Mouse (Mus musculus) liver, embryonic 16.5 days (tissue): Measurements from ENCODE around the gene Clec4a1. TPM values are rescaled to one million over a fixed set of nuclear protein-coding genes. Genes with fewer than 3 reads are reported as not detected.

ENCODE experiments used
- ATAC-seq: fragments of 200-750 bp; cut with Nextera tagmentation; 2 replicates; pipeline ENCODE4 v1.8.0; 2017; ENCODE audit warnings: low read depth, mild to moderate bottlenecking, moderate number of reproducible peaks, moderate library complexity
- H3K27ac ChIP-seq: fragments of 300-500 bp; sonication (generic); 2 replicates; pipeline ENCODE4 v1.5.1; 2014; ENCODE audit warnings: mild to moderate bottlenecking, low read length
- H3K27me3 ChIP-seq: fragments of 300-500 bp; sonication (generic); 2 replicates; pipeline ENCODE4 v1.6.1; 2014; ENCODE audit warnings: low read depth, low read length, mixed read lengths; ENCODE audit not compliant: control insufficient read depth, insufficient read depth
- H3K36me3 ChIP-seq: fragments of 300-500 bp; sonication (generic); 2 replicates; pipeline ENCODE4 v1.6.1; 2014; ENCODE audit warnings: mild to moderate bottlenecking; ENCODE audit not compliant: control insufficient read depth, insufficient read depth
- H3K4me1 ChIP-seq: fragments of 300-500 bp; sonication (generic); 2 replicates; pipeline ENCODE4 v1.6.1; 2014; ENCODE audit warnings: low read depth, low read length, mixed read lengths; ENCODE audit not compliant: control insufficient read depth
- H3K4me2 ChIP-seq: fragments of 300-500 bp; sonication (generic); 2 replicates; pipeline ENCODE4 v1.6.1; 2014; ENCODE audit warnings: low read depth, low read length, mixed read lengths
- H3K4me3 ChIP-seq: fragments of 300-500 bp; sonication (generic); 2 replicates; pipeline ENCODE4 v1.5.1; 2014; ENCODE audit warnings: low read depth, mild to moderate bottlenecking, low read length
- H3K9ac ChIP-seq: fragments of 300-500 bp; sonication (generic); 2 replicates; pipeline ENCODE4 v1.6.1; 2014; ENCODE audit warnings: low read depth, low read length
- H3K9me3 ChIP-seq: fragments of 300-500 bp; sonication (generic); replicated peaks from 2 replicates; pipeline ENCODE4 v1.6.1; 2016; ENCODE audit warnings: low read length; ENCODE audit not compliant: control insufficient read depth
- WGBS: fragments of 180-500 bp; shearing (Covaris S2); extraction: QIAGEN DNeasy Blood & Tissue Kit; methylation state at CpG from one replicate; pipeline ENCODE4 v1.1.7; 2014; ENCODE audit not compliant: insufficient replicate concordance; 5-methylcytosine and 5-hydroxymethylcytosine counted together
- polyA plus RNA-seq: library from polyadenylated mRNA; unstranded; fragments of >200 nt; fragmentation: Nextera tagmentation; extraction: Ambion mirVana; gene quantifications from 2 replicates; pipeline ENCODE4 v1.2.1, GENCODE M21; 2015

Clec4a1 gene
- polyA plus RNA-seq: 6.4 and 6.5 TPM in 2 replicates

DNA sequence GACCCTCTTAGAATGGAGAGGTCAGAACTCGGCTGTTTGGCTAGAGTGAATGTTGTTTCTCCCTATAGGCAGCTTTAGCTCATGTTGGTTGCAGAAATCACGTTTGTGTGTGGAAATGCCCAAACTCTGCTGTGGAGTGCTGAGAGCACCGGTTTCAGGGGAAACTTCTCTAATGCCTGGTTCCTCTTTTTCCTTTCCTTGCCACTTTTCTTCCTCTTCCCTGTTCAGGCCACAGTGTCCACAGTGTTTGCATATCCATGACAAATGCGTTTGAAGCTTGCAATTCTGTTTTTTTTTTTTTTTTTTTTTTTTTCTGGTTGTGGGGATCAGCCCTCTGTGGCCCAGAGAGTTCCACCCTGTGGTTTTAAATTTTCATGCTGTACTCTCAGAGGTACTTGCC, at the start of gene Clec4a1:
Clec4a1 (plus strand) TSS at position 398 of the 400 bp plus-strand sequence.
- H3K4me3 ChIP-seq: no peak within 1 kb of the TSS
- no peaks in the 10 kb centered on the region for H3K9me3 ChIP-seq
- 17% methylated on average over 4 of the region's 4 CpGs for WGBS
- H3K36me3 ChIP-seq: no peaks in the 10 kb centered on the region
- H3K4me1 ChIP-seq: no peaks in the 10 kb centered on the region
- peak; percentile 43 for ATAC-seq
- no peak within 1 kb of the TSS for H3K4me2 ChIP-seq
- H3K9ac ChIP-seq: no peak within 1 kb of the TSS
- H3K27me3 ChIP-seq: no peaks in the 10 kb centered on the region
- peak within 1 kb of the TSS; percentile 50 for H3K27ac ChIP-seq

- Histone ChIP-seq H3K4me1 (peaks cover 15% of the 10 kb centered on the region), H3K4me3 (no peak overlapping the region), H3K27ac (peak overlapping the region; percentile 41; the same call in 1 of the 2 replicates), H3K4me2 (no peak overlapping the region), H3K27me3 (no peaks in the 10 kb centered on the region; the same call in 1 of the 2 replicates), H3K9me3 (no peaks in the 10 kb centered on the region), H3K36me3 (peaks cover 5% of the 10 kb centered on the region; the same call in 1 of the 2 replicates), H3K9ac (no peak overlapping the region)
- WGBS: 58% methylated on average over 5 of the region's 5 CpGs
- no peak for ATAC-seq
These were observed 48.8 kb upstream of the Clec4a1 start for GRCm38 (mm10) chr6:122872800-122873199.

DNA sequence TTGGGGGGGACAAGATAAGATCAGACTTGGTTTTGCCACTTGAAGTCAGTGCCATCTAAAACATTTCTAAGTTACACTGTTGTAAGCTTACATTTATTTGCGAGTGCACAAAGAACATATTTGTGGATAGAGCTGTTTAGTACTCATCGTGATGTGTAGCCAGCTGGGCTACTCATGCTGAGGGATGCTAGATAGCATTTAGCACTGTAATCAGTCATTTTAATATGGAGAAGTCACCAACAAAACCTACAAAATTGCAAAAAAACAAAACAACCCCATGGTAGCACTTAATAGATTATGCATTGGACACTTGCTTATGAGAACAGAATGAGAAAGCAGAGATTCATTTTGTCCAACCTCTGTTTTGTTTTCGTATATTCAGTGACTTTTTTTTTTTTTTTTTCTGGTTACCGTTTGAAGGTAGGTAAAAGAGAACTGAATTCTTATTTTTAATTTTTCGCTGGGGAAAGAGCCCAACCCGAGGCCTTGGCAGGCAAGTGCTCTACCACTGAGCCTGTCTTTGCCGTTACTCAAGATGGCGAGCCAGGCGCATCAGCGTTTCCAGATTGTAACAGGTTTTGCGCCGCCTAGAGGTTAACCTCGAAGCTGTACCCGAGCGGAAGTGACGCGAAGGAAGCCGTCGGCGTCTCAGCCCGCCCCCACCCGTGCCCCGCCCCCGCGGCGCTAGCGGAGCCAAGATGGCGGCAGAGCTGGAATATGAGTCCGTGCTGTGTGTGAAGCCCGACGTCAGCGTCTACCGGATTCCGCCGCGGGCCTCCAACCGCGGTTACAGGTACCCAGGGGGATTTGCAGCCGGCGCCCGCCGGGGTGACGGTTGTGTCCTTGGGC, 47.6 kb upstream of the Clec4a1 start, which contains the start of gene Necap1:
Necap1 (plus strand) TSS at position 604 of the 849 bp plus-strand sequence.
- peaks cover 5% of the 10 kb centered on the region; the same call in 1 of the 2 replicates for H3K36me3 ChIP-seq
- peak; percentile 97 for ATAC-seq

GRCm38 (mm10) chr6:122874720-122875389, 46.8 kb upstream of the Clec4a1 start:
- H3K27ac ChIP-seq: peak overlapping the region; percentile 87
- H3K27me3 ChIP-seq: no peaks in the 10 kb centered on the region; the same call in 1 of the 2 replicates
- no peaks in the 10 kb centered on the region for H3K9me3 ChIP-seq
- under 1% methylated on average over 31 of the region's 31 CpGs for WGBS
- peak; percentile 58 for ATAC-seq
- H3K9ac ChIP-seq: peak overlapping the region; percentile 91
- H3K4me2 ChIP-seq: peak overlapping the region; percentile 74
- H3K36me3 ChIP-seq: peaks cover 5% of the 10 kb centered on the region; the same call in 1 of the 2 replicates
- peak overlapping the region; percentile 98 for H3K4me3 ChIP-seq
- peaks cover 15% of the 10 kb centered on the region for H3K4me1 ChIP-seq

More for the DNA sequence above, 47.6 kb upstream of the Clec4a1 start, which contains the start of gene Necap1:
- Histone ChIP-seq H3K4me1 (peaks cover 15% of the 10 kb centered on the region), H3K27ac (peak within 1 kb of the TSS; percentile 87), H3K9me3 (no peaks in the 10 kb centered on the region), H3K4me2 (peak within 1 kb of the TSS; percentile 74), H3K4me3 (peak within 1 kb of the TSS; percentile 98), H3K27me3 (no peaks in the 10 kb centered on the region; the same call in 1 of the 2 replicates), H3K9ac (peak within 1 kb of the TSS; percentile 91)
- 6% methylated on average over 43 of the region's 43 CpGs for WGBS

DNA sequence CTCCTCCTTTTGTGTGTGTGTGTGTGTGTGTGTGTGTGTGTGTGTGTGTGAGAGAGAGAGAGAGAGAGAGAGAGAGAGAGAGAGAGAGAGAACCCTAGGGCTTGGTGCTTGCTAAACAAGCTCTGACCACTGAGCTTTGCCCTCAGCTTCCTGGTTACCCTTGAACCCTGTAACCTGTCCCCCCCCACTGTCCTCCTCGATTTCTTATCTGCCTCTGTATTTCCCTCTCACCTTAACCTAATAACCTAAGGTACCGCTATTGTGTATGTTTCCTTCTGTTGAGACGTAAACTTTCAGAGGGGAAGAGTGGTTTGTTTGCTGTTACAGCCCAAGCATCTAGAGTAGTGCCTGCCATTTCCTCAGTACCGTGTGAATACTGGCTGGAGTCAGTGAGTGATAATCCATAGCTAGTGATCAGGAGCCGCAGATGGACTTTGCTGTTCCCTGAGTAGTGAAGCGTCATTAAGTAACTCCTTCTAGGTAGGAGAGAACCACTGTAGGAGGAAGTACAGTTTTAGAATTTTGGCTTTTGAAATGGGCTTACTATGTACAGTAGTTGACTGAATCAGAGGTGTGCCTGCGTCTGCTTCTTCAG, 42.4 kb upstream of the Clec4a1 start:
- H3K36me3 ChIP-seq: peaks cover 37% of the 10 kb centered on the region
- no peaks in the 10 kb centered on the region for H3K9me3 ChIP-seq
- peaks cover 13% of the 10 kb centered on the region for H3K4me1 ChIP-seq
- no peak overlapping the region for H3K4me2 ChIP-seq
- peak overlapping the region; percentile 55; the same call in 1 of the 2 replicates for H3K27ac ChIP-seq
- H3K4me3 ChIP-seq: no peak overlapping the region
- H3K9ac ChIP-seq: no peak overlapping the region
- 77% methylated on average over 7 of the region's 7 CpGs for WGBS
- no peaks in the 10 kb centered on the region for H3K27me3 ChIP-seq
- ATAC-seq: no peak

DNA sequence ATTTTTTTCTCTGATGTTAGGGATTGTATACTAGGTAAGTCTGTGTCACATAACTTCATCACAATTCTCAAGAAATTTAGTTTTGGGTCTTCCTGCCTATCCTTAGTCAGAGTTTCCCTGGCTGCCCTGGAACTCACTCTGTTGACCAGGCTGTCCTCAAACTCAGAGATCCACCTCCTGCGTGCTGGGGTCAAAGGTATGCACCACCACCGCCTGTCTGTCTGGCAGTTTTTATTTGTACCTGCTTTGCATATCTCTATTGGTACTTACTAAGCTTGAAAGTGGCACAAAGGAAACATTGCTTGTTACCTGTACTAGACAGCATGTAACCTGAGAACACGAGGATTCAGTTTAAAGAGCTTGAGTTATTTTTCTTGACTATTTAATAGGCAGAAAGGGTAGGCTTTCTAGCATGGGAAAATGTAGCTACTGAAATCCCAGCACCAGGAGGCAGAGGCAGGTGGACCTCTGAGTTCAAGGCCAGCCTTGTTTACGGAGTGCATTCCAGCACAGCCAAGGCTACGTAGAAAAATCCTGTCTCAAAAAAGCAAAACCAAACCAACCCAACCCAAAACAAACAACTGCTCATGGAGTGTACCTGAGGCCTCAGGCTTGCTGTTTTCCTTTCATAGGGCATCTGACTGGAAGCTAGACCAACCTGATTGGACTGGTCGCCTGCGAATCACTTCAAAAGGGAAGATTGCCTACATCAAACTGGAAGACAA, 41.7 kb upstream of the Clec4a1 start:
- Histone ChIP-seq H3K9ac (no peak overlapping the region), H3K27me3 (no peaks in the 10 kb centered on the region), H3K4me1 (peaks cover 13% of the 10 kb centered on the region), H3K36me3 (peaks cover 41% of the 10 kb centered on the region), H3K4me3 (no peak overlapping the region), H3K4me2 (no peak overlapping the region), H3K27ac (peak overlapping the region; percentile 55), H3K9me3 (no peaks in the 10 kb centered on the region)
- WGBS: 72% methylated on average over 7 of the region's 7 CpGs
- ATAC-seq: peak; percentile 72

DNA sequence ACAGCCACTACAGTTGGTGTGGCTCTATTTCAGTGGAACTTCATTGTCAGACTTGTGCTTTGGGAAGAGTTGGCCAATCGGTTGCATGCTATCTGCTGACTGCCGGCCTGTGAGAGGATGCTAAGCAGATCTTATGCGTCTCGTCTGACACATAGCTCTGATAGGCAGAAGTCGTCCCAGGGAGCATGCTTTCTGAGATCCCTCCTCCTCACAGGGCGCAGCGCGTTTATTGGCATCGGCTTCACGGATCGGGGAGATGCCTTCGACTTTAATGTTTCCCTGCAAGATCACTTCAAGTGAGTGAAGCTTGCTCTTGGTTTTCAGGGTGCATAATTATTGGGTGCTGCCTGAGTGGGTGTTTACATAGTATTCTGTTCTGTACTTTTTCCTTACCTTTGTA, 40.4 kb upstream of the Clec4a1 start:
- peaks cover 51% of the 10 kb centered on the region for H3K36me3 ChIP-seq
- no peak overlapping the region for H3K4me3 ChIP-seq
- no peak overlapping the region for H3K27ac ChIP-seq
- no peak overlapping the region for H3K9ac ChIP-seq
- ATAC-seq: no peak
- no peaks in the 10 kb centered on the region for H3K27me3 ChIP-seq
- 88% methylated on average over 12 of the region's 12 CpGs for WGBS
- peaks cover 4% of the 10 kb centered on the region for H3K4me1 ChIP-seq
- H3K9me3 ChIP-seq: no peaks in the 10 kb centered on the region
- H3K4me2 ChIP-seq: no peak overlapping the region

- 89% methylated on average over 9 of the region's 9 CpGs for WGBS
- Histone ChIP-seq H3K27ac (no peak overlapping the region), H3K4me3 (no peak overlapping the region), H3K36me3 (peaks cover 71% of the 10 kb centered on the region), H3K4me1 (no peaks in the 10 kb centered on the region; the same call in 1 of the 2 replicates), H3K27me3 (no peaks in the 10 kb centered on the region), H3K9ac (no peak overlapping the region), H3K9me3 (no peaks in the 10 kb centered on the region), H3K4me2 (no peak overlapping the region)
- no peak for ATAC-seq
These were observed 38.0 kb upstream of the Clec4a1 start for GRCm38 (mm10) chr6:122883603-122884002.
